Mouse (Mus musculus): ENCODE data around the gene Zan. TPM values are rescaled to one million over a fixed set of nuclear protein-coding genes. Genes with fewer than 3 reads are reported as not detected.

Zan gene
- polyA plus RNA-seq (2014; fragmentation: Nextera tagmentation; extraction: Ambion mirVana), result 1.1 and 1.5 TPM in 2 replicates

DNA sequence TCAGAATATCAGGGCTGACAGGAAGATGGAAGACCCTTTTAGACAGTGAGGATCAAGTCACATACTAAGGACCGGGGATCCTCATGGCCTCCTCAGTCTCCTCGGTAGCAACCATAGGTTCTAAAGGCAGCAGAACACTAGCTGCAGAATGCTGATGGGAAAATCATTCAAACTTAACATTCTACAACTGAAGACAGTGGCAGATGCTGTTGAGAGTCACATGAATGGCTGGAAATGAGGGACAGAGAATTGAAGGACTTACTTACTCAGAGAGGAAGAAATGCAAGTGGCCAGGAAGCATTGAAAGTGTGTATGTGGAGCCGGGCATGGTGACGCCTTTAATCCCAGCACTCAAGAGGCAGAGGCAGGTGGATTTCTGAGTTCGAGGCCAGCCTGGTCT, at the start of gene Zan:
Zan (minus strand) TSS at position 101 of the 400 bp plus-strand sequence.
- H3K4me1 ChIP-seq (ENCODE audit: control insufficient read depth, insufficient read depth, low read length), result no peaks in the 10 kb centered on the region
- no peak for ATAC-seq (ENCODE audit: insufficient number of reproducible peaks, insufficient read depth, low FRiP score, low read depth)
- H3K9me3 ChIP-seq (ENCODE audit: control insufficient read depth, low read depth, low read length), result no peaks in the 10 kb centered on the region
- H3K27ac ChIP-seq (ENCODE audit: low read length), result no peak within 1 kb of the TSS
- no peaks in the 10 kb centered on the region for H3K27me3 ChIP-seq (ENCODE audit: control insufficient read depth, insufficient read depth, low read length)
- H3K4me3 ChIP-seq (ENCODE audit: low read depth, low read length), result no peak within 1 kb of the TSS
- 75% methylated on average over 5 of the region's 5 CpGs for WGBS
- H3K9ac ChIP-seq (replicated peaks; ENCODE audit: low read depth, low read length), result no peak within 1 kb of the TSS
- no peaks in the 10 kb centered on the region for H3K36me3 ChIP-seq (ENCODE audit: control insufficient read depth, insufficient read depth, low read length)
- no peak within 1 kb of the TSS for H3K4me2 ChIP-seq (replicated peaks; ENCODE audit: low read depth, low read length)

DNA sequence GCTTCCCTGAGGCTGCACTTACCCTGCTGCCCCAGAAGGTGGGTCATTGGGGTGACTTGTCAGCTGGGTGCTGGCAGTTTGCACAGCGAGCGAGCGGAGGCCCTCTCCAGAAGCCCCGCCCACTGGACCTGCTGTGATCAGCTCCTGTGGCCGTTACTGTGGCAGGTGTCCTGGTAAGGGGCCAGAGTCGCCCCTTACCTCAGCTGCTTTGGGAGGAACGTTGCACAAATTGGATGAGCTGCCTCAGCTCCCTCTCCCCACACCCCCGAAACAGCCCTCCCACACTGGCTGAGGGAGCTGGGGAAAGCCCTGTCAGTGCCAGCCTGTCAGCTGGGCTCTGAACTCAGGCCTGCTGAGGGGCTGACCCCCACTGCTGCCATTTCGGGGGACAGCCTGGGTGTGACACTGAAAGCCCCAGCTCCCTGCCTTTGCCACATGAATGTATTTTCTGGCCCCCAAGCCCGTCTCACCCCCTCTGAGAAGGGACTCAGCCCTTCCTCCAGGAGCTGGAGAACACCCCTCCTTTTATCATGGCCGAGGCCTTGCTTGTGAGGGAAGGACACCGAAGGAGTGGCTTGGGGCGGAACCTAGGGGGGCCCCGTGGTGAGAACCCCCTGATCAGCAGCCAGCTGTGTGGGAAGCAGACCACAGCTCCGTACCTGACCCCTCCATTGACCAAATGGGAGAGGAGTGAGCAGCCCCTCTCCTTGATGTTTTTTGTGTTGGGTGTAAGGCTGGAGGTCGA, 49.5 kb upstream of the Zan start:
- Histone ChIP-seq H3K27me3 (ENCODE audit: control insufficient read depth, insufficient read depth, low read length) (no peaks in the 10 kb centered on the region), H3K4me3 (ENCODE audit: low read depth, low read length) (no peak overlapping the region), H3K9me3 (ENCODE audit: control insufficient read depth, low read depth, low read length) (no peaks in the 10 kb centered on the region), H3K27ac (ENCODE audit: low read length) (no peak overlapping the region), H3K36me3 (ENCODE audit: control insufficient read depth, insufficient read depth, low read length) (peaks cover 86% of the 10 kb centered on the region), H3K4me2 (replicated peaks; ENCODE audit: low read depth, low read length) (no peak overlapping the region), H3K4me1 (ENCODE audit: control insufficient read depth, insufficient read depth, low read length) (0 out of 2 replicates have a peak, but pooled peaks cover 6% of the 10 kb centered on the region), H3K9ac (replicated peaks; ENCODE audit: low read depth, low read length) (no peak overlapping the region)
- ATAC-seq (ENCODE audit: insufficient number of reproducible peaks, insufficient read depth, low FRiP score, low read depth), result no peak
- WGBS, result 41% methylated on average over 16 of the region's 16 CpGs

DNA sequence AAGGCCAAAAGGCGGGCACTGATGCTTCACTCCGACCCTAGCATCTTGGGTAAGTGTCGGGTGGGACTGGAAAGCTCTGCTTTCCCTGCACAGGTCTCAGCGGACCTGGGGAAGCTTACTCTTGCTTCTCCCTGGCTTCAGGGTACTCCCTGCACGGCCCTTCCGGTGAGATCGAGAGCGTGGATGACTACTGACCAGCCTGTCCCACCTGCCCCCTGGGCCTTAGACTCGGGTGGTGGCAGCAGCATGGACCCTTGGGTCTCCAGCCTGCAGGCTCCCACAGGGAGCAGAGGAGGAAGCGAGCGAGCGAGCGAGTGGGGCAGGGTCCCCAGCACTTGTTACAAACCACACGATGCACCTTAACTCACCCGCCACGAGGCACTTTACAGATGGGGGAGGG, 48.6 kb upstream of the Zan start:
- Histone ChIP-seq H3K27ac (ENCODE audit: low read length) (no peak overlapping the region), H3K4me2 (replicated peaks; ENCODE audit: low read depth, low read length) (no peak overlapping the region), H3K36me3 (ENCODE audit: control insufficient read depth, insufficient read depth, low read length) (peaks cover 94% of the 10 kb centered on the region), H3K9ac (replicated peaks; ENCODE audit: low read depth, low read length) (no peak overlapping the region), H3K27me3 (ENCODE audit: control insufficient read depth, insufficient read depth, low read length) (no peaks in the 10 kb centered on the region), H3K9me3 (ENCODE audit: control insufficient read depth, low read depth, low read length) (no peaks in the 10 kb centered on the region), H3K4me3 (ENCODE audit: low read depth, low read length) (no peak overlapping the region), H3K4me1 (ENCODE audit: control insufficient read depth, insufficient read depth, low read length) (0 out of 2 replicates have a peak, but pooled peaks cover 6% of the 10 kb centered on the region)
- WGBS, result 73% methylated on average over 16 of the region's 16 CpGs
- ATAC-seq (ENCODE audit: insufficient number of reproducible peaks, insufficient read depth, low FRiP score, low read depth), result no peak

DNA sequence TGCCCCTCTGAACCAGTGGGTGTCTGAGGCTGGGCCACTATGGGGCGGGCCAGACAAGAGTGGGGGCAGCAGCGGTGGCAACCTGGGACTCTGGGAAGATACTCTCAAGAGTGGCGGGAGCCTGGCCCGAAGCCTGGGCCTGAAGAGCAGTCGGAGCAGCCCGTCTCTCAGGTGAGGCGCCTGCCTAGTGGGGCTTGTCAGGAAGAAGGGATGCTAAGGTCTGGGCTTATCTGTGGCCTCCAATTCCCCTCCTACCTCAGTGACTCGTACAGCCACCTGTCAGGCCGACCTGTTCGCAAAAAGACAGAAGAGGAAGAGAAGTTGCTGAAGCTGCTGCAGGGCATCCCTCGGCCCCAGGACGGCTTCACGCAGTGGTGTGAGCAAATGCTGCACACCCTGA, 47.8 kb upstream of the Zan start:
- Histone ChIP-seq H3K4me1 (ENCODE audit: control insufficient read depth, insufficient read depth, low read length) (0 out of 2 replicates have a peak, but pooled peaks cover 3% of the 10 kb centered on the region), H3K27ac (ENCODE audit: low read length) (no peak overlapping the region), H3K36me3 (ENCODE audit: control insufficient read depth, insufficient read depth, low read length) (peaks cover 96% of the 10 kb centered on the region), H3K4me2 (replicated peaks; ENCODE audit: low read depth, low read length) (no peak overlapping the region), H3K4me3 (ENCODE audit: low read depth, low read length) (no peak overlapping the region), H3K9ac (replicated peaks; ENCODE audit: low read depth, low read length) (no peak overlapping the region), H3K9me3 (ENCODE audit: control insufficient read depth, low read depth, low read length) (no peaks in the 10 kb centered on the region), H3K27me3 (ENCODE audit: control insufficient read depth, insufficient read depth, low read length) (no peaks in the 10 kb centered on the region)
- ATAC-seq (ENCODE audit: insufficient number of reproducible peaks, insufficient read depth, low FRiP score, low read depth), result no peak
- 87% methylated on average over 13 of the region's 13 CpGs for WGBS

DNA sequence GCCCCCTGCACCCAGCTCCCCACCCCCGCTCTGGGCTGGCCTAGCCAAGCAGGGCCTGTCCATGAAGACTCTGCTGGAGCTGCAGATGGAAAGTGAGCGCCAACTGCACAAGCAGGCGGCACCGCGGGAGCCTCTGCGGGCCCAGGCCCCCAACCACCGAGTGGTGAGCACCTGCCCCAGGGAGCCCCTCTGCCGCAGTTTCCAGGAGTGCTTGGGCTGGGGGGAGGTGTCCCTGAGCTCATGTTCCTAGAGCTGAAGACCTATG, 47.3 kb upstream of the Zan start:
- Histone ChIP-seq H3K9me3 (ENCODE audit: control insufficient read depth, low read depth, low read length) (no peaks in the 10 kb centered on the region), H3K4me2 (replicated peaks; ENCODE audit: low read depth, low read length) (no peak overlapping the region), H3K9ac (replicated peaks; ENCODE audit: low read depth, low read length) (no peak overlapping the region), H3K4me3 (ENCODE audit: low read depth, low read length) (no peak overlapping the region), H3K27ac (ENCODE audit: low read length) (no peak overlapping the region), H3K27me3 (ENCODE audit: control insufficient read depth, insufficient read depth, low read length) (no peaks in the 10 kb centered on the region), H3K4me1 (ENCODE audit: control insufficient read depth, insufficient read depth, low read length) (0 out of 2 replicates have a peak, but pooled peaks cover 2% of the 10 kb centered on the region), H3K36me3 (ENCODE audit: control insufficient read depth, insufficient read depth, low read length) (peaks cover 96% of the 10 kb centered on the region)
- 88% methylated on average over 8 of the region's 8 CpGs for WGBS
- ATAC-seq (ENCODE audit: insufficient number of reproducible peaks, insufficient read depth, low FRiP score, low read depth), result no peak

DNA sequence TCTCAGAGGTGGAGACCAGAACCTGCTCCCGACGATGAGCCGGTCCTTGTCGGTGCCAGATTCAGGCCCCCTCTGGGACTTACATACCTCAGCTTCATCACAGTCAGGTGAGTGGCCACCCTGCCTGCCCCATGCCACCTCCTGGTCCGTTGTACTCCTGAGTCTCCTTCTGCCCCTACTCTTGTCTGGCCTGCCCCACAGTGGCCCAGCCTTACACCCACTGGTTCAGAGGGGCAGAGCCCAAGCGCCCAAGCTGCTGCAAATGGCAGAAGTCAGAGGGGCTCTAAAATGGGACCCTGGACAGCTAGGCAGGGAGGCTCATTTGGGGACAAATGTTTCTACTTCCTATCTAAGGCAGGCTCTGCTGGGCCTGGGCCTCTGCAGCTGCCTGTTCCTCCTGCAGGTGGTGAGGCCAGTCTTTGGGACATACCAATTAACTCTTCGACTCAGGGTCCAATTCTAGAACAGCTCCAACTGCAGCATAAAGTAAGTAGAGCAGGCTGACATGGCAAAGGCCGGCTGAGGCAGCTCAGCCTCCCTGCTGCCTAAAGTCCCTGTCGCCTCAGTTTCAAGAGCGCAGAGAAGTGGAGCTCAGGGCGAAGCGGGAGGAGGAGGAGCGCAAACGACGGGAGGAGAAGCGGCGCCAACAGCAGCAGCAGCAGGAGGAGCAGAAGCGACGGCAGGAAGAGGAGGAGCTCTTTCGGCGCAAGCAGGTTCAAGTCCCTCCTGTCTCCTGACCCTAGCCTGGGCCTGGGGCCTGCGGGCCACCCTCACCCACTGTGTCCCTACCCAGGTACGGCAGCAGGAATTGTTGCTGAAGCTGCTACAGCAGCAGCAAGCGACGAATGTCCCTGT, 46.8 kb upstream of the Zan start:
- H3K27me3 ChIP-seq (ENCODE audit: control insufficient read depth, insufficient read depth, low read length), result no peaks in the 10 kb centered on the region
- no peaks in the 10 kb centered on the region for H3K9me3 ChIP-seq (ENCODE audit: control insufficient read depth, low read depth, low read length)
- no peak overlapping the region for H3K9ac ChIP-seq (replicated peaks; ENCODE audit: low read depth, low read length)
- H3K36me3 ChIP-seq (ENCODE audit: control insufficient read depth, insufficient read depth, low read length), result peaks cover 96% of the 10 kb centered on the region
- H3K4me3 ChIP-seq (ENCODE audit: low read depth, low read length), result no peak overlapping the region
- H3K4me1 ChIP-seq (ENCODE audit: control insufficient read depth, insufficient read depth, low read length), result 0 out of 2 replicates have a peak, but pooled peaks cover 2% of the 10 kb centered on the region
- H3K27ac ChIP-seq (ENCODE audit: low read length), result no peak overlapping the region
- ATAC-seq (ENCODE audit: insufficient number of reproducible peaks, insufficient read depth, low FRiP score, low read depth), result no peak
- H3K4me2 ChIP-seq (replicated peaks; ENCODE audit: low read depth, low read length), result no peak overlapping the region
- 88% methylated on average over 25 of the region's 25 CpGs for WGBS

DNA sequence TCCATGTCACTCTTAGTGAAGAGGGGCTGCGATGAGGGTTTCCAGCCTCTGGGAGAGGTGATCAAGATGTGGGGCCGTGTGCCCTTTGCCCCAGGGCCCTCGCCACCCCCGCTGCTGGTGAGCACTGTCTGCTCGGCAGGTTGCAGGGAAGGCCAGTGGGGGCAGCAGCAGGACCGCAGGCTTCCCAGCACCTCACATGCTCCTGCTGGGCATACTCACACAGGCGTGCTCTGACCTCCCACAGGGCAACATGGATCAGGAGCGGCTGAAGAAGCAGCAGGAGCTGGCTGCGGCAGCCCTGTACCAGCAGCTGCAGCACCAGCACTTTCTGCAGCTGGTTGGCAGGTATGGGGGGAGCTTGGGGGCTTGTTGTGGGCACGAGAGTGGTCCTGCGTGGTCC, 45.8 kb upstream of the Zan start:
- Histone ChIP-seq H3K9ac (replicated peaks; ENCODE audit: low read depth, low read length) (no peak overlapping the region), H3K9me3 (ENCODE audit: control insufficient read depth, low read depth, low read length) (no peaks in the 10 kb centered on the region), H3K4me3 (ENCODE audit: low read depth, low read length) (no peak overlapping the region), H3K27ac (ENCODE audit: low read length) (no peak overlapping the region), H3K36me3 (ENCODE audit: control insufficient read depth, insufficient read depth, low read length) (peaks cover 92% of the 10 kb centered on the region), H3K4me2 (replicated peaks; ENCODE audit: low read depth, low read length) (no peak overlapping the region), H3K4me1 (ENCODE audit: control insufficient read depth, insufficient read depth, low read length) (0 out of 2 replicates have a peak, but pooled peaks cover 2% of the 10 kb centered on the region), H3K27me3 (ENCODE audit: control insufficient read depth, insufficient read depth, low read length) (no peaks in the 10 kb centered on the region)
- ATAC-seq (ENCODE audit: insufficient number of reproducible peaks, insufficient read depth, low FRiP score, low read depth), result no peak
- WGBS, result 73% methylated on average over 11 of the region's 11 CpGs

DNA sequence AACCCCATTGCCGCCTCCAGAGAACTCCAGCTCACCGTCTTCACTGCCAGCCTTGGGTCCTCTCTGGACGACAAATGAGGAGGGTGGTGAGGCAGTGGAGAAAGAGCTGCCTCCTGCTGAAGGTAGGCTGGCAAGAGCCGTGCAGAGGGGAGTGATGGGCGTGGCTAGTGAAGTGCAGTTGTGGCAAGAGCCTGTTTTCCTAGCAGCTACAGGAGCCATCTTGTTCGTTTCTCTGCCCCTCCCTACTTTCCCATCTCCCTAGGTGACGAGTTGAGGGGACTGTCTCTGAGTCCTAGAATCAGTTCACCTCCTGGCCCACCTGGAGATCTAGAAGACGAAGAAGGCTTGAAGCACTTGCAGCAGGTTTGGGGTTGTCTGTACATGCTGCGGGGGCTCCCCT, 45.0 kb upstream of the Zan start:
- Histone ChIP-seq H3K9ac (replicated peaks; ENCODE audit: low read depth, low read length) (no peak overlapping the region), H3K36me3 (ENCODE audit: control insufficient read depth, insufficient read depth, low read length) (peaks cover 88% of the 10 kb centered on the region), H3K9me3 (ENCODE audit: control insufficient read depth, low read depth, low read length) (no peaks in the 10 kb centered on the region), H3K4me1 (ENCODE audit: control insufficient read depth, insufficient read depth, low read length) (0 out of 2 replicates have a peak, but pooled peaks cover 2% of the 10 kb centered on the region), H3K4me3 (ENCODE audit: low read depth, low read length) (no peak overlapping the region), H3K4me2 (replicated peaks; ENCODE audit: low read depth, low read length) (no peak overlapping the region), H3K27me3 (ENCODE audit: control insufficient read depth, insufficient read depth, low read length) (no peaks in the 10 kb centered on the region), H3K27ac (ENCODE audit: low read length) (no peak overlapping the region)
- ATAC-seq (ENCODE audit: insufficient number of reproducible peaks, insufficient read depth, low FRiP score, low read depth), result no peak
- 71% methylated on average over 9 of the region's 9 CpGs for WGBS
